Mouse (Mus musculus) heart, adult 2 months (tissue): ENCODE results near the gene Fut8. TPM values are rescaled to one million over a fixed set of nuclear protein-coding genes. Genes with fewer than 3 reads are reported as not detected.

Experiments used
- DNase-seq, 2 experiments: peaks; one replicate each; pipeline ENCODE4 v3.0.0; 2021
- H3K27ac ChIP-seq: fragments of 200-600 bp; 2 replicates; pipeline ENCODE4 v1.8.1; 2022
- H3K27me3 ChIP-seq: fragments of 200-500 bp; 2 replicates; pipeline ENCODE4 v1.6.1; 2012; ENCODE audit warnings: mild to moderate bottlenecking, low read length, inconsistent platforms, mixed read lengths; ENCODE audit not compliant: control insufficient read depth, insufficient read depth
- H3K36me3 ChIP-seq: fragments of 200-500 bp; 2 replicates; pipeline ENCODE4 v1.6.1; 2012; ENCODE audit warnings: low read length, inconsistent platforms; ENCODE audit not compliant: control insufficient read depth, insufficient read depth
- H3K4me1 ChIP-seq: fragments of 200-500 bp; 2 replicates; pipeline ENCODE4 v1.6.1; 2011; ENCODE audit warnings: low read length; ENCODE audit not compliant: control insufficient read depth, insufficient read depth
- H3K4me3 ChIP-seq: fragments of 200-600 bp; 2 replicates; pipeline ENCODE4 v1.8.1; 2022
- H3K79me2 ChIP-seq: fragments of 200-500 bp; replicated peaks from 2 replicates; pipeline ENCODE4 v1.6.1; 2012; ENCODE audit warnings: mild to moderate bottlenecking, inconsistent platforms, low read length, moderate library complexity, mixed read lengths; ENCODE audit not compliant: control insufficient read depth, insufficient read depth
- H3K9ac ChIP-seq: fragments of 200-500 bp; 2 replicates; pipeline ENCODE4 v1.6.1; 2012; ENCODE audit warnings: low read depth, mild to moderate bottlenecking, control low read depth, inconsistent platforms, low read length, mixed read lengths
- CTCF ChIP-seq: fragments of 200-600 bp; IDR thresholded peaks from 2 replicates; pipeline ENCODE4 v1.8.1; 2022; ENCODE audit warnings: antibody characterized with exemption, mild to moderate bottlenecking, moderate library complexity
- EP300 ChIP-seq: fragments of 200-500 bp; IDR thresholded peaks from 2 replicates; pipeline ENCODE4 v1.6.1; 2011; ENCODE audit warnings: low read depth, low read length, control low read depth; ENCODE audit not compliant: insufficient read depth
- POLR2A ChIP-seq: fragments of 200-500 bp; IDR thresholded peaks from 2 replicates; pipeline ENCODE4 v1.6.1; 2011; ENCODE audit warnings: mild to moderate bottlenecking, low read depth, low read length, control low read depth; ENCODE audit not compliant: insufficient read depth
- WGBS: fragments of 180-500 bp; shearing (Covaris S2); methylation state at CpG from one replicate; pipeline ENCODE4 v1.1.7; 2018; 5-methylcytosine and 5-hydroxymethylcytosine counted together
- intact Hi-C: fragments of 180-260 bp; cut with DNase I; formaldehyde crosslinking; loops from one replicate; pipeline ENCODE4 v1.15.1; 2025
- polyA plus RNA-seq: library from polyadenylated mRNA; depleted of rRNA; stranded (reverse); fragments of >200 nt; gene quantifications from 2 replicates; pipeline ENCODE4 v1.2.3, GENCODE M21; 2012
- total RNA-seq, 2 experiments: library from RNA; stranded (reverse); gene quantifications; 2 replicates each; pipeline ENCODE4 v1.2.3; 2021

Gene Fut8
- total and polyA plus RNA-seq, 3 experiments: 7.3 to 18.8 (median 14.3) TPM

DNA sequence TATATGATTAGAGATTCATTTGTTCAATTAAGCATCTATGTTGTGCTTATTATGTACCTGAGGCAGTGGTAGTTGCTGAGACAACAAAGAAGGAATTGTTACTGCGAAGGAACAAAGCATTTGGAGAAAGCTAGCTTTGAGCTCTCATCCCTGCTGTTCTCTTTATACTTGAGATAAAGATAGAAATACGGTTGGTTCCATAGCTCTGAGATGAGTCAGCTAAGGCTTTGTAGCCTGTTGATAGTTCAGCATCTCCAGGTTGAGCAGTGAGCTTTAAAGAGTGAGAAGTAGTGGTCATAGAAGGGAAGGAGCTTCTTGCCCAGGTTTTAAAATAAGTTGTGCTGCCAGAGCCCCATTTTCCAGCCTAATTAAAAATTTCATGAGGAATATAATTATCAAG, 198.8 kb downstream of the Fut8 start:
- intact Hi-C loops: no loop called here
- no peak overlapping the region for H3K27ac ChIP-seq
- no peak overlapping the region for H3K9ac ChIP-seq

GRCm38 (mm10) chr12:77450816-77451215, 212.9 kb downstream of the Fut8 start:
- H3K79me2 ChIP-seq: no peaks in the 10 kb centered on the region
- intact Hi-C loops: no loop called here
- no peaks in the 10 kb centered on the region for H3K4me1 ChIP-seq
- no peak overlapping the region for H3K27ac ChIP-seq
- no peaks in the 10 kb centered on the region for H3K27me3 ChIP-seq
- DNase-seq: no peak
- TF ChIP-seq CTCF (no peak), POLR2A (no peak), EP300 (no peak)
- 86% methylated on average over 2 of the region's 2 CpGs for WGBS
- no peak overlapping the region for H3K4me3 ChIP-seq
- no peak overlapping the region for H3K9ac ChIP-seq
- H3K36me3 ChIP-seq: no peaks in the 10 kb centered on the region; the same call in 1 of the 2 replicates

More for the DNA sequence above, 198.8 kb downstream of the Fut8 start:
- H3K79me2 ChIP-seq: no peaks in the 10 kb centered on the region
- 61% methylated on average over 2 of the region's 2 CpGs for WGBS
- no peaks in the 10 kb centered on the region for H3K27me3 ChIP-seq
- no peak overlapping the region for H3K4me3 ChIP-seq
- TF ChIP-seq CTCF: no peak
- DNase-seq: no peak
- no peaks in the 10 kb centered on the region for H3K36me3 ChIP-seq
- no peaks in the 10 kb centered on the region for H3K4me1 ChIP-seq

DNA sequence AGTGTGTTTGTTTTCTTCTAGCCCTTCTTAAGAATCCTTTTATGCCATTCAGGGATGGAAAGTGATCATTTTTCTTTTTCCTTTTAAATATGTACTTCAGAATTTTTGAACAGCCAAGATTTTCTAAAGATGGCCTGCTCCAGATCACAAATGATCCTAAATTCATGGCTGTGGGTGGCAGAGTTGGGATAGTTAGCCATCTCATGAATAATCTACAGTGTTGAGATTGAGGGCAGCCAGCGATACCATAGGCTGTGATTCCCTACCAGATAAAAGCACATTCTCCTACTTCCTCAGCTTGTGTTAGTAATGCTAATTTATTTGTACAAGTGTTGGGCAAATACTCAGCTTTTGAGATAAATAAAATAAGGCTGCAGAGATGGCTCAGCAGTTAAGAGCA, 228.3 kb downstream of the Fut8 start:
- no peak for DNase-seq
- Histone ChIP-seq H3K9ac (no peak overlapping the region), H3K36me3 (no peaks in the 10 kb centered on the region), H3K4me3 (no peak overlapping the region), H3K4me1 (no peaks in the 10 kb centered on the region), H3K79me2 (no peaks in the 10 kb centered on the region), H3K27me3 (no peaks in the 10 kb centered on the region), H3K27ac (no peak overlapping the region)
- TF ChIP-seq EP300: no peak
- TF ChIP-seq POLR2A: no peak
- no peak for TF ChIP-seq CTCF
- 98% methylated on average over 1 of the region's 1 CpGs for WGBS
- intact Hi-C loops: no loop called here

DNA sequence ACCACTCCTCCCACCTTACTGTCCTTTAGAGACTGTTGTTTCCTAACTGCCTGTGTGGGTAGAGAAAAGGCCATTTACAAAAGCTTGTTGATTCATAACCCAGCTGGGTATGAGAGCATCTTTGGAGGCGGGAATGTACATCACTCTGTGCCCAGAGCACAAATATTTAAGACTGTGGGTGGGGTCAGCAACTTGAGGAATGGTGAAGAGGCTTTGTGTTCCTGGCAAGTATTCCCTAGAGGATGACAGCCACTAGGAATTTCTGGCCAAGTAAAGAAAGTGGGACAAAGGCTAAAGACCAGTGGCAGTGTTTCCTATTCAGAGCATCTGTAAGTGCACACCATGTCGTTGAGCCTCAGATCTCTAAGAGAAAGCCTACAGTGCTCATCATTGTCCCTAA, 242.0 kb downstream of the Fut8 start:
- Histone ChIP-seq H3K4me1 (no peaks in the 10 kb centered on the region; the same call in 1 of the 2 replicates), H3K27ac (no peak overlapping the region), H3K27me3 (no peaks in the 10 kb centered on the region), H3K9ac (no peak overlapping the region), H3K79me2 (no peaks in the 10 kb centered on the region), H3K4me3 (no peak overlapping the region), H3K36me3 (no peaks in the 10 kb centered on the region; the same call in none of the 2 replicates)
- no peak for DNase-seq
- 55% methylated on average over 2 of the region's 2 CpGs for WGBS
- TF ChIP-seq EP300 (no peak), POLR2A (no peak), CTCF (no peak)
- intact Hi-C loops: no loop called here

DNA sequence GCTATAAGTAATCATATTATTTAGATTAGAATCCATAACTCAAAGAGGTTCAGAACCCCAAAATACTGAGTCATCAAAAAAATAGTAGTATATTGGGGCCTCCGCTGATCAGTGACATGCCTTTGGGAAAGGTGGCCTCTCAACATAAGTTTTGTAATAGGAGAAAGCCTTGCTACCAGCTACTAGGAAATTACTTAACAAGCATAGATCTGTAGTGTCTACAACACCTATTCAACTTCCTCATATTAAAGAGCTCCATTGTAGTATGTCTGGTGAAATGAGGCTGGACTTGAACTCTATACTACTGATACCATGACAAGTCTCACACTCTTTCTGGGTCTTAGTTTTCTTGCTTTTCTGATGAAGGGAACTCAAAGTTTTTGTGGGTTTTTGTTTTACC, 243.2 kb downstream of the Fut8 start:
- Histone ChIP-seq H3K4me3 (no peak overlapping the region), H3K9ac (no peak overlapping the region), H3K36me3 (no peaks in the 10 kb centered on the region; the same call in none of the 2 replicates), H3K27me3 (no peaks in the 10 kb centered on the region), H3K4me1 (no peaks in the 10 kb centered on the region; the same call in 1 of the 2 replicates), H3K79me2 (no peaks in the 10 kb centered on the region), H3K27ac (no peak overlapping the region)
- no peak for DNase-seq
- intact Hi-C loops: no loop called here
- TF ChIP-seq CTCF (no peak), POLR2A (no peak), EP300 (no peak)
- WGBS: 100% methylated on average over 1 of the region's 1 CpGs

GRCm38 (mm10) chr12:77481799-77482198, 243.9 kb downstream of the Fut8 start:
- no peak for DNase-seq
- H3K4me3 ChIP-seq: no peak overlapping the region
- no peak overlapping the region for H3K27ac ChIP-seq
- H3K36me3 ChIP-seq: no peaks in the 10 kb centered on the region; the same call in none of the 2 replicates
- TF ChIP-seq POLR2A (no peak), EP300 (no peak), CTCF (no peak)
- no peak overlapping the region for H3K9ac ChIP-seq
- H3K27me3 ChIP-seq: no peaks in the 10 kb centered on the region
- intact Hi-C loops: no loop called here
- H3K4me1 ChIP-seq: no peaks in the 10 kb centered on the region; the same call in 1 of the 2 replicates
- 92% methylated on average over 3 of the region's 3 CpGs for WGBS
- no peaks in the 10 kb centered on the region for H3K79me2 ChIP-seq
